Mouse (Mus musculus) ES-E14 (cell line): ENCODE results near the gene Zc3hav1l. TPM values are rescaled to one million over a fixed set of nuclear protein-coding genes. Genes with fewer than 3 reads are reported as not detected.

Source experiments
- DNase-seq: peaks from one replicate; pipeline ENCODE4 v3.0.0-alpha.2; 2013; ENCODE audit warnings: low read depth, low spot score
- H3K27ac ChIP-seq: 2 replicates; pipeline ENCODE4 v1.5.1; 2012; ENCODE audit warnings: low read depth, mild to moderate bottlenecking, low read length, moderate library complexity, mixed read lengths; ENCODE audit not compliant: poor library complexity, insufficient read depth, severe bottlenecking
- H3K36me3 ChIP-seq: 2 replicates; pipeline ENCODE4 v1.6.1; 2012; ENCODE audit warnings: mild to moderate bottlenecking, low read length, moderate library complexity, mixed read lengths; ENCODE audit not compliant: control insufficient read depth, poor library complexity, insufficient read depth, severe bottlenecking
- H3K4me1 ChIP-seq, 2 experiments: fragments of 150-350 bp in 1 of 2; sonication (generic) in 1 of 2; 2 replicates each; pipeline ENCODE4 v1.6.1; 2012; ENCODE audit warnings: low read length in 2 of 2, mild to moderate bottlenecking in 1 of 2, mixed read lengths in 1 of 2; ENCODE audit not compliant: control insufficient read depth in 2 of 2, insufficient read depth in 2 of 2, poor library complexity in 1 of 2
- H3K4me3 ChIP-seq, 2 experiments: fragments of 150-350 bp in 1 of 2; sonication (generic) in 1 of 2; 2 replicates each; pipeline ENCODE4 v1.5.1; 2012; ENCODE audit warnings: low read length in 2 of 2, low read depth in 1 of 2, mild to moderate bottlenecking in 1 of 2, mixed read lengths in 1 of 2; ENCODE audit not compliant: insufficient read depth in 1 of 2, poor library complexity in 1 of 2, severe bottlenecking in 1 of 2
- H3K9ac ChIP-seq: 2 replicates; pipeline ENCODE4 v1.6.1; 2012; ENCODE audit warnings: low read depth, mild to moderate bottlenecking, low read length, mixed read lengths; ENCODE audit not compliant: poor library complexity, insufficient read depth, severe bottlenecking
- H3K9me3 ChIP-seq: fragments of 150-350 bp; sonication (generic); 2 replicates; pipeline ENCODE4 v1.6.1; 2012; ENCODE audit warnings: low read depth, mild to moderate bottlenecking, low read length; ENCODE audit not compliant: control insufficient read depth, insufficient read depth
- CHD2 ChIP-seq: IDR thresholded peaks from 2 replicates; pipeline ENCODE4 v1.6.1; 2014; ENCODE audit warnings: mild to moderate bottlenecking, low read depth, low read length, inconsistent platforms
- HCFC1 ChIP-seq: IDR thresholded peaks from 2 replicates; pipeline ENCODE4 v1.6.1; 2012; ENCODE audit warnings: low read length, inconsistent platforms, borderline replicate concordance; ENCODE audit not compliant: insufficient read depth
- MAFK ChIP-seq: IDR thresholded peaks from 2 replicates; pipeline ENCODE4 v1.6.1; 2014; ENCODE audit warnings: mild to moderate bottlenecking, low read depth, low read length, inconsistent platforms; ENCODE audit not compliant: insufficient read depth
- ZC3H11A ChIP-seq: IDR thresholded peaks from 2 replicates; pipeline ENCODE4 v1.6.1; 2012; ENCODE audit warnings: low read depth, mild to moderate bottlenecking, inconsistent platforms, low read length, borderline replicate concordance
- ZNF384 ChIP-seq: IDR thresholded peaks from 2 replicates; pipeline ENCODE4 v1.6.1; 2012; ENCODE audit warnings: low read depth, low read length, inconsistent platforms
- in situ Hi-C, 2 experiments: fragments of 600-800 bp; cut with MboI; formaldehyde crosslinking; loops; one replicate each; pipeline ENCODE4 v1.15.1; 2025; ENCODE audit warnings: low sequenced_read_pairs in 2 of 2, inconsistent platforms in 1 of 2; ENCODE audit not compliant: unreplicated experiment in 2 of 2
- total RNA-seq: library from RNA; depleted of rRNA; stranded (reverse); fragments of 300-350 nt; gene quantifications from 2 replicates; pipeline ENCODE4 v1.2.3, GENCODE M21; 2012

Zc3hav1l gene
- total RNA-seq, 1 experiment = 3.8 TPM

- Histone ChIP-seq H3K9ac (no peak overlapping the region), H3K36me3 (no peaks in the 10 kb centered on the region; the same call in 1 of the 2 replicates), H3K27ac (no peak overlapping the region), H3K4me3 (no peak overlapping the region), H3K9me3 (no peaks in the 10 kb centered on the region), H3K4me1 (peaks cover 0 to 3% of the 10 kb centered on the region in 2 experiments; a peak in 1 of 4 replicates)
- DNase-seq = no peak
- no peak for TF ChIP-seq CHD2
- TF ChIP-seq ZC3H11A = no peak
- TF ChIP-seq ZNF384 = no peak
- TF ChIP-seq MAFK = no peak
- TF ChIP-seq HCFC1 = no peak
- in situ Hi-C loops = no loop called here
Measured at GRCm38 (mm10) chr6:38343581-38343980, 44.5 kb upstream of the Zc3hav1l start.

- Histone ChIP-seq H3K36me3 (peaks cover 2% of the 10 kb centered on the region; the same call in 1 of the 2 replicates), H3K9me3 (no peaks in the 10 kb centered on the region), H3K4me1 (peaks cover 0 to 3% of the 10 kb centered on the region in 2 experiments; a peak in 1 of 4 replicates), H3K9ac (no peak overlapping the region), H3K27ac (no peak overlapping the region), H3K4me3 (no peak overlapping the region)
- TF ChIP-seq MAFK = no peak
- TF ChIP-seq CHD2 = no peak
- TF ChIP-seq ZC3H11A = no peak
- no peak for TF ChIP-seq ZNF384
- TF ChIP-seq HCFC1 = no peak
- no peak for DNase-seq
- in situ Hi-C loops = no loop called here
Measured at GRCm38 (mm10) chr6:38342666-38342992, 43.6 kb upstream of the Zc3hav1l start.

- Histone ChIP-seq H3K9me3 (no peaks in the 10 kb centered on the region), H3K9ac (no peak overlapping the region), H3K4me3 (no peak overlapping the region), H3K27ac (no peak overlapping the region), H3K36me3 (peaks cover 4% of the 10 kb centered on the region; the same call in 1 of the 2 replicates), H3K4me1 (peaks cover 0 to 3% of the 10 kb centered on the region in 2 experiments; a peak in 1 of 4 replicates)
- no peak for TF ChIP-seq ZNF384
- TF ChIP-seq HCFC1 = no peak
- TF ChIP-seq MAFK = no peak
- in situ Hi-C loops = no loop called here
- no peak for DNase-seq
Measured at GRCm38 (mm10) chr6:38341751-38342665, 42.9 kb upstream of the Zc3hav1l start.

GRCm38 (mm10) chr6:38339078-38339477, 40.0 kb upstream of the Zc3hav1l start:
- Histone ChIP-seq H3K36me3 (peaks cover 11% of the 10 kb centered on the region; the same call in 1 of the 2 replicates), H3K9ac (no peak overlapping the region), H3K27ac (no peak overlapping the region), H3K9me3 (no peaks in the 10 kb centered on the region), H3K4me1 (peaks cover 0 to 3% of the 10 kb centered on the region in 2 experiments; a peak in 1 of 4 replicates), H3K4me3 (no peak overlapping the region)
- in situ Hi-C loops = no loop called here
- no peak for TF ChIP-seq CHD2
- no peak for TF ChIP-seq ZC3H11A
- no peak for TF ChIP-seq ZNF384
- no peak for TF ChIP-seq MAFK
- no peak for TF ChIP-seq HCFC1
- DNase-seq = no peak
